Mouse (Mus musculus): ENCODE results near the gene Slc3a1.

DNA sequence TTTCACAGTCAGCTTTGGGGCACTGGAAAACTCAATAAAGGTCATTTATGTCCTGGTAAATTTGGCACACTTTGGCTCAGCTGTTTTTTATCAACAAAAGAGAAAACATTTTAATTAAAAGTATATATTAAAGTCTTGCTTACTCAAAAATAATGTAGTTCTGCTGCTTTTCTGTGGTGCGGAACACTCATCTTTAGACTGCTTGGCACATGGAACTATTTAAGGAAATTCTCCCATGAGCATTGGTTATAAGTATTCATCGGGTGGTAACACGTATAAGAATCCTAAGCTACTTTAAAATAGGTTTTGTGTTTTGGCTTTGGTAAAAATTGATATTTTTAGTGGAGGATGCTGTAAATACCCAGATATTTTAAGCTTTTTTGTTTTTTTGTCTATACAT is 13.5 kb upstream of the Slc3a1 start:
- no peak for TF ChIP-seq CTCF (IDR thresholded peaks at IDR 0.05; ENCODE audit: low read depth, low read length)
- no peak for TF ChIP-seq TAL1 (conservative IDR thresholded peaks at IDR 0.05; ENCODE audit: low read depth, low read length)
- TF ChIP-seq GATA2 (IDR thresholded peaks at IDR 0.05; ENCODE audit: borderline replicate concordance, low read depth, low read length), result no peak

All from G1E (cell line).